Mouse (Mus musculus): ENCODE measurements around the gene Cdh3. TPM values are rescaled to one million over a fixed set of nuclear protein-coding genes. Genes with fewer than 3 reads are reported as not detected.

Gene Cdh3
- 1.3 and 2.0 TPM in 2 replicates for polyA plus RNA-seq (2012; rRNA removed)

GRCm38 (mm10) chr8:106510365-106510975, at the start of gene Cdh3:
Gene Cdh3, plus strand, starts transcription at chr8:106510891.
- Histone ChIP-seq H3K4me3 (replicated peaks; ENCODE audit: extremely low read depth, low read depth, low read length) (peak within 1 kb of the TSS; percentile 26), H3K4me1 (ENCODE audit: control insufficient read depth, insufficient read depth, low read length) (peaks cover 11% of the 10 kb centered on the region)
- TF ChIP-seq POLR2A (IDR thresholded peaks at IDR 0.05; ENCODE audit: borderline replicate concordance, extremely low read depth, low read depth, low read length) (no peak), CTCF (IDR thresholded peaks at IDR 0.05; ENCODE audit: insufficient read depth, low read length) (no peak)
- DNase-seq, result peak; percentile 81
- WGBS, result 2% methylated on average over 34 of the region's 34 CpGs

- 56% methylated on average over 5 of the region's 5 CpGs for WGBS
- DNase-seq, result no peak
- Histone ChIP-seq H3K4me1 (ENCODE audit: control insufficient read depth, insufficient read depth, low read length) (no peaks in the 10 kb centered on the region), H3K4me3 (replicated peaks; ENCODE audit: extremely low read depth, low read depth, low read length) (no peak overlapping the region)
- TF ChIP-seq POLR2A (IDR thresholded peaks at IDR 0.05; ENCODE audit: borderline replicate concordance, extremely low read depth, low read depth, low read length), result no peak
- TF ChIP-seq CTCF (IDR thresholded peaks at IDR 0.05; ENCODE audit: insufficient read depth, low read length), result no peak
Measured at GRCm38 (mm10) chr8:106462131-106462530, 48.6 kb upstream of the Cdh3 start.

DNA sequence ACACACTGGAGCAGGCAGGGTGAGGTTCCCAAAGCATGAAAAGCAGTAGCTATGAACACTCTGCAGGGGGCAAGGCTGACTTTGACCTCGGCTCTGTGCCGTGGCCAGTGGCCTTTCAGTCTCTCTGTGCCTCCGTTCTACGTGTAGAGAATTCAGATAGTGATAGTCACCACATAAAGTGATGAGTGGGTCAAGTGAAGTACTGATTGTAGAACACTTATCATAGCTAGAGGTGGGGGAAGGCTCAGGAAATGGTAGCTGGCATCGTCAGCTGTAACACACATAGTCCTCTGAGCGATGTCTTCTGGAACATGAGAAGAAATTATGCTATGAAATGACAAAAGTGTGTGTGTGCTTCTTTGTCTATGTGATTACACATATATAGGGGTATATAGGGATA, 46.9 kb upstream of the Cdh3 start:
- no peak overlapping the region for H3K4me3 ChIP-seq (replicated peaks; ENCODE audit: extremely low read depth, low read depth, low read length)
- TF ChIP-seq POLR2A (IDR thresholded peaks at IDR 0.05; ENCODE audit: borderline replicate concordance, extremely low read depth, low read depth, low read length) (no peak), CTCF (IDR thresholded peaks at IDR 0.05; ENCODE audit: insufficient read depth, low read length) (no peak)
- DNase-seq, result no peak
- 78% methylated on average over 6 of the region's 6 CpGs for WGBS
- H3K4me1 ChIP-seq (ENCODE audit: control insufficient read depth, insufficient read depth, low read length), result no peaks in the 10 kb centered on the region

DNA sequence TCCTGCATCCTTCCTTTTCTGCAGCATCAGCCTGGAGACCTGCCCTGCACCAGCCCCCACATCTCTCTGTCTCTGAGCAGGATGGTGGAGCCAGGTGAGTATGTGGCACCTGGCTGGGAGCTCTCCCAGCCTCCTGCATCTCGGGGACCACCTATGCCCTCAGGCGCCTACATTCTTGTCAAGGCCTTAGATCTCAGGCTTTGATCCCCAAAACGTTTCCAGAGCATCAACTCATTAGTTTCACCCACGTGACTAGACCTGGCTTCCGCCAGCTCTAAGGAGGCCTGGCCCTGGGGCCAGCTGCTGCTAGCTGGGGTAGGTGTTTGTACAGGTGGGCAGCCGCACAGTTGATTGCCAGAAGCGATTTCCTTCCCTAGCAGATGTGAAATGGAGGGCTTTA, 41.2 kb upstream of the Cdh3 start:
- H3K4me3 ChIP-seq (replicated peaks; ENCODE audit: extremely low read depth, low read depth, low read length), result no peak overlapping the region
- no peak for DNase-seq
- WGBS, result 51% methylated on average over 7 of the region's 7 CpGs
- H3K4me1 ChIP-seq (ENCODE audit: control insufficient read depth, insufficient read depth, low read length), result no peaks in the 10 kb centered on the region
- no peak for TF ChIP-seq POLR2A (IDR thresholded peaks at IDR 0.05; ENCODE audit: borderline replicate concordance, extremely low read depth, low read depth, low read length)
- no peak for TF ChIP-seq CTCF (IDR thresholded peaks at IDR 0.05; ENCODE audit: insufficient read depth, low read length)

GRCm38 (mm10) chr8:106474001-106474400, 36.7 kb upstream of the Cdh3 start:
- H3K4me3 ChIP-seq (replicated peaks; ENCODE audit: extremely low read depth, low read depth, low read length), result no peak overlapping the region
- 82% methylated on average over 5 of the region's 5 CpGs for WGBS
- H3K4me1 ChIP-seq (ENCODE audit: control insufficient read depth, insufficient read depth, low read length), result no peaks in the 10 kb centered on the region
- DNase-seq, result no peak
- TF ChIP-seq CTCF (IDR thresholded peaks at IDR 0.05; ENCODE audit: insufficient read depth, low read length), result no peak
- TF ChIP-seq POLR2A (IDR thresholded peaks at IDR 0.05; ENCODE audit: borderline replicate concordance, extremely low read depth, low read depth, low read length), result no peak

- TF ChIP-seq CTCF (IDR thresholded peaks at IDR 0.05; ENCODE audit: insufficient read depth, low read length), result no peak
- no peak for TF ChIP-seq POLR2A (IDR thresholded peaks at IDR 0.05; ENCODE audit: borderline replicate concordance, extremely low read depth, low read depth, low read length)
- H3K4me3 ChIP-seq (replicated peaks; ENCODE audit: extremely low read depth, low read depth, low read length), result no peak within 1 kb of the TSS
- WGBS, result 39% methylated on average over 8 of the region's 8 CpGs
- no peaks in the 10 kb centered on the region; the same call in 1 of the 2 replicates for H3K4me1 ChIP-seq (ENCODE audit: control insufficient read depth, insufficient read depth, low read length)
- peak; percentile 8 for DNase-seq
Measured at GRCm38 (mm10) chr8:106500018-106500685, 10.5 kb upstream of the Cdh3 start, which contains the start of gene 6030452D12Rik. Gene 6030452D12Rik, plus strand, starts transcription at chr8:106500522.

- WGBS, result 85% methylated on average over 7 of the region's 7 CpGs
Measured at GRCm38 (mm10) chr8:106504241-106504640, 6.5 kb upstream of the Cdh3 start.

DNA sequence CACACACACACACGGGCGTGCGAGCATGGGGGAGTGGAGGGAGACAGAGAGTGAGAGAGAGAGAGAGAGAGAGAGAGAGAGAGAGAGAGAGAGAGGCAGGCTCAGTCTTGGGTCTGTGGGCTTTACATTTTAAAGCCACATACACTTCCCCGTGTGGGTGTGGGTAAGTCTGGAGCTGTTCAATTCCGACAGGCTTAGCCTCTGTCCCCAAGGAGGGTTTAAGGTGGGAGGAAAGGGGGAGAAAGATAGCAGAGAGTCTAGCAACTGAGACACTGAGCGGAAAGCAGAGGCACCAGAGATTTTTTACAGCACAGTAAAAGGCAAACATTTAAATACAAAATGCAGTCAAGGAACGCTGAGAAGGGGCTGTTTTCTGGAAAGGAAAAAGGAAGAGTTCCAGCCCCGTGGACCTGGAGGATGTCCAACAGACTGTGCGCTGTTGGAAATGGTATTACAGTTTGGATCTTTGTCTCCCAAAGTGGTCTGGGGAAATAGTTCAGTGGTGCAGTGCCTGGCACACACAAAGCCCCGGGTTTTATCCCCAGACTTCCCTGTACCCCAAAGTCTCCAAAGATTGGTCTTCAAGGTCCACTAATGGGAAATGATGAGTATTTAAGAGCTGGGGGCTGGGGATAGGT, 5.2 kb upstream of the Cdh3 start:
- DNase-seq, result no peak
- Histone ChIP-seq H3K4me3 (replicated peaks; ENCODE audit: extremely low read depth, low read depth, low read length) (no peak overlapping the region), H3K4me1 (ENCODE audit: control insufficient read depth, insufficient read depth, low read length) (peaks cover 7% of the 10 kb centered on the region)
- WGBS, result 38% methylated on average over 10 of the region's 10 CpGs
- TF ChIP-seq POLR2A (IDR thresholded peaks at IDR 0.05; ENCODE audit: borderline replicate concordance, extremely low read depth, low read depth, low read length), result no peak
- TF ChIP-seq CTCF (IDR thresholded peaks at IDR 0.05; ENCODE audit: insufficient read depth, low read length), result no peak

More at GRCm38 (mm10) chr8:106504241-106504640, 6.5 kb upstream of the Cdh3 start:
- DNase-seq, result no peak
- TF ChIP-seq POLR2A (IDR thresholded peaks at IDR 0.05; ENCODE audit: borderline replicate concordance, extremely low read depth, low read depth, low read length) (no peak), CTCF (IDR thresholded peaks at IDR 0.05; ENCODE audit: insufficient read depth, low read length) (no peak)
- Histone ChIP-seq H3K4me1 (ENCODE audit: control insufficient read depth, insufficient read depth, low read length) (peaks cover 7% of the 10 kb centered on the region), H3K4me3 (replicated peaks; ENCODE audit: extremely low read depth, low read depth, low read length) (no peak overlapping the region)

- Histone ChIP-seq H3K4me1 (ENCODE audit: control insufficient read depth, insufficient read depth, low read length) (peaks cover 9% of the 10 kb centered on the region), H3K4me3 (replicated peaks; ENCODE audit: extremely low read depth, low read depth, low read length) (no peak overlapping the region)
- DNase-seq, result no peak
- WGBS, result 93% methylated on average over 1 of the region's 1 CpGs
- no peak for TF ChIP-seq CTCF (IDR thresholded peaks at IDR 0.05; ENCODE audit: insufficient read depth, low read length)
- no peak for TF ChIP-seq POLR2A (IDR thresholded peaks at IDR 0.05; ENCODE audit: borderline replicate concordance, extremely low read depth, low read depth, low read length)
Measured at GRCm38 (mm10) chr8:106506106-106506505, 4.6 kb upstream of the Cdh3 start.

Data from lung, adult 2 months (tissue).